Mouse (Mus musculus): ENCODE measurements around the gene Gm13539.

DNA sequence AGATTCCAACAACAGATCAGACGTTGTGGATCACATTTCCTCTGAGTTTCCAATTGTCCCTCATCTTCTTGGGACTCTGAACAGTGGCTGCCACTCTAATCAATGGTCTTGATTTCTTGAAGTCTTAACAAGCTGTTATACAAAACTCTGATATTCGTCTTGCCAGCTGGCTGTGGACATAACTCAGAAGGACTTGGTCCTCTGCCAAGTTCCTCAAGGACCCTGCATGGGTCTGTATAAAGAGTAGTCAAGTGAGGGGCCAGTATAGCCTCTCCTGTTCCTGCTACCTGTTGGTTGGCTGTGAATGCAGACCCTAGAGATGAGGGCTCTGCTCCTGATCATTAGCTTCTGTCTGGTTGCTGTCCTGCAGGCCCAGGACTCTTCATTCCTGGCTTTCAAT lies 16.8 kb upstream of the Gm13539 start, which contains the start of gene Lcn3:
- TF ChIP-seq POLR2A (IDR thresholded peaks at IDR 0.05; ENCODE audit: low read depth, low read length) (no peak), CTCF (IDR thresholded peaks at IDR 0.05; ENCODE audit: borderline replicate concordance, insufficient read depth, low read length) (no peak)
